Mouse (Mus musculus) heart, adult 9 months (tissue): ENCODE measurements around the gene Cmc2.

Source experiments
- DNase-seq, 2 experiments: peaks; one replicate each; pipeline ENCODE4 v3.0.0; 2022; ENCODE audit warnings: low spot score in 2 of 2

The Cmc2 gene

DNA sequence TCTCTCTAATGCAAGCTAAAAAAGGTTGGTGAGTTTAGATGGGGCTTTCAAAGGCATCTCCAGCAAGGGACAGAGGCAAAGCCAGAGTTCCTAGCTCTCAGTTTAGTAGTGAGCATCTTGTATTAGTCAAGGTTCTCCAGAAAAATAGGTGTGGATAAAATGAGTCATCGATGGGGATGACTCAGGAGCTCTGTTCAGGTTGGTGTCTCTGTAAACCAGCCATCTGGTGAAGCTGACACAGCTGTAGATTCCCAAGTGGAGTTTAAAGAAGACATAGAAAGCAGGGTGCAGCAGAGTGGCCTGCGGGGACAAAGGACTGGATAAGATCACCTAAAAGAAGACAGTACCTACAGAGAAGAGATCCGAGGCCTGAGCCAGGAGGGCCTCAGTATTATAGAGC lies 73.2 kb downstream of the Cmc2 start:
- DNase-seq: no peak

- DNase-seq: no peak
Measured at GRCm38 (mm10) chr8:116842678-116843077, 78.6 kb downstream of the Cmc2 start.
